Mouse (Mus musculus) CH12.LX (cell line): Measurements from ENCODE around the gene Ywhab. TPM values are rescaled to one million over a fixed set of nuclear protein-coding genes. Genes with fewer than 3 reads are reported as not detected.

Experiments
- DNase-seq: peaks from one replicate; pipeline ENCODE4 v3.0.0-alpha.2; 2013; ENCODE audit errors: extremely low read depth
- H3K27ac ChIP-seq: 2 replicates; pipeline ENCODE4 v1.5.1; 2012; ENCODE audit warnings: low read depth, mild to moderate bottlenecking, control low read depth, moderate library complexity; ENCODE audit not compliant: insufficient read depth
- H3K27me3 ChIP-seq: replicated peaks from 2 replicates; pipeline ENCODE3; 2012; ENCODE audit warnings: inconsistent platforms
- H3K36me3 ChIP-seq, 2 experiments: replicated peaks in 1 of 2; 2 replicates each; pipeline versions ENCODE3 to v1.6.1; 2012; ENCODE audit warnings: inconsistent platforms in 1 of 2, low read length in 1 of 2, mild to moderate bottlenecking in 1 of 2, mixed read lengths in 1 of 2, moderate library complexity in 1 of 2; ENCODE audit not compliant: control insufficient read depth in 1 of 2, insufficient read depth in 1 of 2
- H3K4me1 ChIP-seq, 2 experiments: 2 replicates each; pipeline ENCODE4 v1.6.1; 2012; ENCODE audit warnings: inconsistent platforms in 1 of 2, moderate library complexity in 1 of 2; ENCODE audit not compliant: insufficient read depth in 2 of 2, control insufficient read depth in 1 of 2
- H3K4me2 ChIP-seq: 2 replicates; pipeline ENCODE4 v1.6.1; 2012; ENCODE audit warnings: low read depth, mild to moderate bottlenecking, control low read depth; ENCODE audit not compliant: poor library complexity, insufficient read depth, severe bottlenecking
- H3K4me3 ChIP-seq, 3 experiments: fragments of 150-350 bp in 1 of 3; sonication (generic) in 1 of 3; replicated peaks in 1 of 3; 2 replicates each; pipeline versions ENCODE3 to v1.5.1; 2011 to 2012; ENCODE audit warnings: low read depth in 2 of 3, low read length in 2 of 3, mild to moderate bottlenecking in 2 of 3, moderate library complexity in 2 of 3, control low read depth in 1 of 3, improper control_type of control experiment in 1 of 3, inconsistent platforms in 1 of 3, mixed read lengths in 1 of 3; ENCODE audit not compliant: poor library complexity in 1 of 3
- H3K79me2 ChIP-seq: replicated peaks from 2 replicates; pipeline ENCODE4 v1.6.1; 2012; ENCODE audit warnings: mild to moderate bottlenecking, moderate library complexity; ENCODE audit not compliant: control insufficient read depth, poor library complexity, insufficient read depth, severe bottlenecking; ENCODE audit errors: extremely low read depth
- H3K9ac ChIP-seq: 2 replicates; pipeline ENCODE4 v1.6.1; 2012; ENCODE audit warnings: low read depth, mild to moderate bottlenecking, control low read depth, moderate library complexity; ENCODE audit not compliant: insufficient read depth
- H3K9me3 ChIP-seq: replicated peaks from 2 replicates; pipeline ENCODE3; 2012; ENCODE audit warnings: low read length, inconsistent platforms, mixed read lengths
- BHLHE40 ChIP-seq: IDR thresholded peaks from 2 replicates; pipeline ENCODE4 v1.6.1; 2011; ENCODE audit warnings: mild to moderate bottlenecking, low read depth, low read length, improper control_type of control experiment
- CHD2 ChIP-seq: IDR thresholded peaks from 2 replicates; pipeline ENCODE4 v1.6.1; 2011; ENCODE audit warnings: low read length, improper control_type of control experiment
- CTCF ChIP-seq, 2 experiments: IDR thresholded peaks in 1 of 2; conservative IDR thresholded peaks in 1 of 2; 2 replicates each; pipeline ENCODE4 v1.5.1; 2011 to 2012; ENCODE audit warnings: low read depth in 2 of 2, low read length in 2 of 2, improper control_type of control experiment in 1 of 2, inconsistent platforms in 1 of 2, mild to moderate bottlenecking in 1 of 2, moderate library complexity in 1 of 2
- E2F4 ChIP-seq: IDR thresholded peaks from 2 replicates; pipeline ENCODE4 v1.6.1; 2011; ENCODE audit warnings: low read depth, low read length, improper control_type of control experiment; ENCODE audit not compliant: insufficient replicate concordance
- ELF1 ChIP-seq: IDR thresholded peaks from 2 replicates; pipeline ENCODE4 v1.6.1; 2014; ENCODE audit warnings: low read depth, mild to moderate bottlenecking, inconsistent platforms, low read length, improper control_type of control experiment
- ETS1 ChIP-seq: conservative IDR thresholded peaks from 2 replicates; pipeline ENCODE4 v1.6.1; 2012; ENCODE audit warnings: low read depth, mild to moderate bottlenecking, inconsistent platforms, low read length, improper control_type of control experiment, moderate library complexity
- KAT2A ChIP-seq: IDR thresholded peaks from 2 replicates; pipeline ENCODE4 v1.6.1; 2012; ENCODE audit warnings: low read length, improper control_type of control experiment, inconsistent platforms; ENCODE audit not compliant: insufficient replicate concordance
- MAZ ChIP-seq: IDR thresholded peaks from 2 replicates; pipeline ENCODE4 v1.6.1; 2012; ENCODE audit warnings: low read depth, mild to moderate bottlenecking, inconsistent platforms, low read length, improper control_type of control experiment, moderate library complexity
- NELFE ChIP-seq: IDR thresholded peaks from 2 replicates; pipeline ENCODE4 v1.6.1; 2011; ENCODE audit warnings: low read depth, low read length, improper control_type of control experiment
- NRF1 ChIP-seq: IDR thresholded peaks from 2 replicates; pipeline ENCODE4 v1.6.1; 2014; ENCODE audit warnings: low read depth, mild to moderate bottlenecking, inconsistent platforms, low read length, improper control_type of control experiment, moderate library complexity
- ZC3H11A ChIP-seq: IDR thresholded peaks from 2 replicates; pipeline ENCODE4 v1.6.1; 2012; ENCODE audit warnings: low read depth, mild to moderate bottlenecking, inconsistent platforms, low read length, improper control_type of control experiment
- ZKSCAN1 ChIP-seq: IDR thresholded peaks from 2 replicates; pipeline ENCODE4 v1.6.1; 2012; ENCODE audit warnings: low read depth, inconsistent platforms, low read length, improper control_type of control experiment, borderline replicate concordance
- ZMIZ1 ChIP-seq: IDR thresholded peaks from 2 replicates; pipeline ENCODE4 v1.6.1; 2012; ENCODE audit warnings: low read depth, mild to moderate bottlenecking, inconsistent platforms, low read length, improper control_type of control experiment
- ZNF384 ChIP-seq: IDR thresholded peaks from 2 replicates; pipeline ENCODE4 v1.6.1; 2012; ENCODE audit warnings: low read depth, low read length, improper control_type of control experiment, inconsistent platforms
- dilution Hi-C: fragments of 300-500 bp; cut with MboI; formaldehyde crosslinking; loops from 2 replicates; pipeline ENCODE4 v1.14.3; 2020; ENCODE audit warnings: low sequenced_read_pairs; ENCODE audit not compliant: extremely low pct_unique_long_range_greater_than_20kb, extremely low pct_ligation_motif_present
- in situ Hi-C: fragments of 300-500 bp; cut with MboI; formaldehyde crosslinking; loops from 3 replicates; pipeline ENCODE4 v1.14.3; 2019; ENCODE audit warnings: low sequenced_read_pairs, low pct_ligation_motif_present, low pct_unique_long_range_greater_than_20kb, mixed read lengths
- polyA plus RNA-seq: library from polyadenylated mRNA; unstranded; fragments of >175 nt; gene quantifications from 2 replicates; pipeline ENCODE4 v1.2.1, GENCODE M21; 2012; ENCODE audit warnings: low read depth; ENCODE audit not compliant: insufficient read length
- total RNA-seq, 2 experiments: library from RNA; depleted of rRNA; stranded (reverse); fragments of 300-350 nt in 1 of 2; fragments of >200 nt in 1 of 2; gene quantifications; 2 replicates each; pipeline ENCODE4 v1.2.3; 2012 to 2014

The Ywhab gene
- total RNA-seq (2012; rRNA removed) (41.6 and 51.7 TPM in 2 replicates), total RNA-seq (2014; rRNA removed) (57.1 and 59.8 TPM in 2 replicates), polyA plus RNA-seq (157 and 159 TPM in 2 replicates)

- Histone ChIP-seq H3K79me2 (peaks cover 36% of the 10 kb centered on the region), H3K27me3 (peaks cover 9% of the 10 kb centered on the region), H3K9ac (peak within 1 kb of the TSS; percentile 95), H3K9me3 (no peaks in the 10 kb centered on the region), H3K27ac (peak within 1 kb of the TSS; percentile 86), H3K4me2 (peak within 1 kb of the TSS; percentile 92), H3K4me3 (peak within 1 kb of the TSS; percentile 88 to 89 (median 88)), H3K36me3 (peaks cover 8 to 28% of the 10 kb centered on the region in 2 experiments), H3K4me1 (peaks cover 6 to 22% of the 10 kb centered on the region in 2 experiments)
- dilution Hi-C loops: no loop called here
- in situ Hi-C loops: no loop called here
- no peak for TF ChIP-seq CTCF (conservative IDR thresholded peaks at IDR 0.05 in 1 of 2, IDR thresholded peaks at IDR 0.05 in 1 of 2; ENCODE audit: low read depth in 2 of 2, low read length in 2 of 2)
- TF ChIP-seq ELF1: no peak
- no peak for TF ChIP-seq E2F4
- no peak for DNase-seq
Measured at GRCm38 (mm10) chr2:163994654-163994976, at the start of gene Ywhab. TSS of gene Ywhab (plus strand) at chr2:163994960.

GRCm38 (mm10) chr2:163946221-163946620 lies 48.5 kb upstream of the Ywhab start:
- Histone ChIP-seq H3K9me3 (no peaks in the 10 kb centered on the region), H3K4me3 (no peak overlapping the region), H3K4me1 (0 out of 4 replicates have a peak, but pooled peaks cover 0 to 2% of the 10 kb centered on the region in 2 experiments), H3K36me3 (no peaks in the 10 kb centered on the region), H3K27me3 (peaks cover 84% of the 10 kb centered on the region), H3K4me2 (no peak overlapping the region), H3K9ac (no peak overlapping the region), H3K27ac (no peak overlapping the region), H3K79me2 (no peaks in the 10 kb centered on the region)
- DNase-seq: peak; percentile 10
- dilution Hi-C loops (no loop called here), in situ Hi-C loops (no loop called here)
- TF ChIP-seq BHLHE40 (0 out of 2 replicates have a peak, but pooled peaks have one; percentile 16), KAT2A (no peak), ETS1 (peak; percentile 40), CHD2 (no peak), ZC3H11A (no peak), ZNF384 (no peak)

- H3K9me3 ChIP-seq: no peaks in the 10 kb centered on the region
- peaks cover 86% of the 10 kb centered on the region for H3K27me3 ChIP-seq
- H3K4me1 ChIP-seq: 0 out of 4 replicates have a peak, but pooled peaks cover 0 to 2% of the 10 kb centered on the region in 2 experiments
- TF ChIP-seq CTCF (conservative IDR thresholded peaks at IDR 0.05 in 1 of 2, IDR thresholded peaks at IDR 0.05 in 1 of 2; ENCODE audit: low read depth in 2 of 2, low read length in 2 of 2) (no peak), ZKSCAN1 (no peak), ZMIZ1 (no peak), MAZ (no peak), NELFE (no peak), NRF1 (peak; percentile 33; the same call in 1 of the 2 replicates)
- no peak overlapping the region for H3K27ac ChIP-seq
- no peaks in the 10 kb centered on the region for H3K79me2 ChIP-seq
- no peak overlapping the region for H3K9ac ChIP-seq
- dilution Hi-C loops (no loop called here), in situ Hi-C loops (no loop called here)
- no peak for DNase-seq
- no peak overlapping the region for H3K4me3 ChIP-seq
- H3K4me2 ChIP-seq: no peak overlapping the region
- H3K36me3 ChIP-seq: no peaks in the 10 kb centered on the region
Measured at GRCm38 (mm10) chr2:163947976-163948375, 46.8 kb upstream of the Ywhab start.
